Mouse (Mus musculus) liver, adult (tissue): ENCODE data around the gene Hkdc1.

ENCODE experiments used
- GATA4 ChIP-seq: IDR thresholded peaks from 2 replicates; pipeline ENCODE4 v1.6.1; 2014; ENCODE audit warnings: mild to moderate bottlenecking, low read length; ENCODE audit not compliant: insufficient replicate concordance

The Hkdc1 gene

DNA sequence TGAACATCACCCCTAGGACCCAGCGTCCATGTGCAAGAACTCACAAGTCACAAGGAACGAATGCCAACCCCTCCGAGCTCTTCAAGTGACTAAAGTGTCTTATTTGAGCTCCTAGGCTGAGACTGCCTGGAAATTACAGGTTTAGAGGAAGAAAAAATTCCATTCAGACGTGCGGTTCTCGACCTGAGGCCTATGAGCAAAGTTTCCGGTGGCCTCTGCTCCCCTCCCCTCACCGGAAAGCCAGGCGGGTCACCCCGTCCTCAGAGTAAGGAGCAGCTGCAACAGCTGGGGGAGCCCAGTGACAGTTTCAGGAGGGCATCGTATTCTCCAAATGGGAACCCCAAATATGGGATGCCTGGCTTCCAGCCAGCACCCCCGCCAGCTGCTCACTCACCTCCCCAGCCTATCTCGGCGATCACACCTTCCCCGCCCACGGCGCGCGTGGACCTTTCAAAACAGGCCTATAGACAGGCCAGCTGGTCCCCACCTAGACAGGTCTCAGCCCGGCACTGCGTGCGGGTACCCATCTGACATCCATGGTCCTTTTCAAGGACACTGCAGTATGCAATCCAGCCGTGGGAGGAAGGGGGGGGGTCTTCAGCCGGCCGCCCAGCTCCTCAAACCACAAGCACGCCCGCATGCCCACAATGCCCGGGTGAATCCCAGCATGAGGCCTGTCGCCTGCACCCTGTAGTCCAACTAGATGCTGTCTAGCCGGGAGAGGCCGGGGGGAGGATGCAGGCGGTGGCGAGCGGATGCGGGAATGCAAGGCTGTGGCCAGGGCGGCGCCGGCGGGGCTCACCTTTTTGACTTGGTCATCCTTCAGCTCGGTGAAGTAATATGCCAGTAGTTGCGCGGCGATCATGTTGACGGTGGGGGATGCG lies 82.8 kb downstream of the Hkdc1 start:
- TF ChIP-seq GATA4, result no peak

GRCm38 (mm10) chr10:62338626-62339025 lies 83.7 kb downstream of the Hkdc1 start:
- TF ChIP-seq GATA4, result no peak

DNA sequence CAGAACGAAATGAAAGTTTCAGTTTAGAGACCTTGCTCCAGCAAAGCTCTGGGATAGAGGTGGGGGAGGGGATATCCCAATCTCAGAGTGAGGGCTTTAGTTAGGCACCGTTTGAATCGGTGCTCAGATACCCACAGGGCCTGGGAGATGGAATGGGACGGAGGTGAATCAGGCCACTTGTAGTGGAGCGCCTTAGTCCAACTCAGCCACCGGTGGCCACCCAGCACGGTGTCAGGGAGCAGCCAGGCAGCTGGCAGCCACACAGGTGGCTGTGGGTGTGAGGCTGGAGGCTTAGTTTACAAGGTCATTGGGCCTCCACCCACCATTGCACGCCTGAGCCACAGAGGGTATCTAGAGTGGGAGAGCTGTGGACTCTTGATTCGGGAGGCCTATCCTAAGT lies 84.1 kb downstream of the Hkdc1 start:
- no peak for TF ChIP-seq GATA4

- TF ChIP-seq GATA4, result no peak
These were observed 85.4 kb downstream of the Hkdc1 start for GRCm38 (mm10) chr10:62336601-62337578.

DNA sequence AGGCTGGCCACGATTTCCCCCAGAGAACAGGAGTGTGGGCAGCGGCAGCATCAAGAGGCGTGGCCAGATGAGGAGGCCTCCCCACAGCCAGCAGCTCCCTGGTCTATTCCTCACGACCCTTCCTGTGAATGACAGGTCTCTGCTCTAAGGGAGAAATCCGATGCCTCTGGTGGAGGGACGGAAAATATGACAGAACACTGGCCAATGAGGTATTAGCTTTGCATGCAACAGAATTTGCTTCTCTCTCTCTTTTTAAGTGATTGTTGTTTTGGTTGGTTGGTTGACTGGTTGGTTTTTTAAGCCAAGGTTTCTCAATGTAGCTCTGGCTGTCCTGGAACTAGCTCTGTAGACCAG lies 86.9 kb downstream of the Hkdc1 start:
- no peak for TF ChIP-seq GATA4

- TF ChIP-seq GATA4, result no peak
These were observed 87.4 kb downstream of the Hkdc1 start for GRCm38 (mm10) chr10:62334686-62335422.

GRCm38 (mm10) chr10:62333269-62333668 lies 89.0 kb downstream of the Hkdc1 start:
- TF ChIP-seq GATA4, result no peak
